Mouse (Mus musculus): ENCODE results near the gene Gm49380.

Gene Gm49380

DNA sequence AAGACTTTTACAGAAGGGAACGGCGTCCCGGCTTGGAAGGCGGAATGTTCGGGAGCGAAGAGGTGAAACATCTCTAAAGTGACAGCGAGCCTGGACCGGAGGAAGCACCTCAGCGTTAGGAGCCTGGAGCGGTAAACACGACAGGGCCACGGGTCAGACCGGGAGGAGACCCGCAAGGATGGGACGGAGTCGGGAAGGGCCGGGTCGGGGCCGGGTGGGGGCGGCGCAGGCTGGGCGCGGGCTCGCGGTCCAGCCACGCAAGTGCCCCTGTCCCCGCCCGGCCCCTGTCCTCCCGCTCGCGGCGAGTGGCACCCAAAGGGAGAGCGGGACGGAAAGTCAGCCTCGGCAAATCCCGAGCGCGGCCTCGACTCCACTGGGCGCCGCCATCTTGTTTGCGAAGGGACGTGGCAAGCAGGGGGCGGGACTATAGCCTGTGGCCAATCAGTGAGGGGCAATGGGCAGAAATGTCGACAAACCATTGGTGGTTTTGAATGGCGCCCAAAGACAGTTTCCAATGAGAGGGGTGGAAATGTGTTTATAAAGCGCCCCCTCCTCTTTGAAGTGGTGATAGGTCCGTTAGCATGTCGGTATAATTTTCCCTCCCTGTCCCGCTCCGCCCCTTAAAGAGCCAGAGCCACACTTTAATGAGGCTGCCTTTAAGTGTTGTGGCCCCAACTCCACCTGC, at the start of gene Gm49380, which contains the start of gene Rnf26:
Gene Gm49380 (minus strand): TSS at position 396 of the 685 bp plus-strand sequence.
Gene Rnf26 (minus strand): TSS at position 413 of the 685 bp plus-strand sequence.
- peak; percentile 98 for DNase-seq (ENCODE audit: low spot score in 2 of 2)

DNA sequence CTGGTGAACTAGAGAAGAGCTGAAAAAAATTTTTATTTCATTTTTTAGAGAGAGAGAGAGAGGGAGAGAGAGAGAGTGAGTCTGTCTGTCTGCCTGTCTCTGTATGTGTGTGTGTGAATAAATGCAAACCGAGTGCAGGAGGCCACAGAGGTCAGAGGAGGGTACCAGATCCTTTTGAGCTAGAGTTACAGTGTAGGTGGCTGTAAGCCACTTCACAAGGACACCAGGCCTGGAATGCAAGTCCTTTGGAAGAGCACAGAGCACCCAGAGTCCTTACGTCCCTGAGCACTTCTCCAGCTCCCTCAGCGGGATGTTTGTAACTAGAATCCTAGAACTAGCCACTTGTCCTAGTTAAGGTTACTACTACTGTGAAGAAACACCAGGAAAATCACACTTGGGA, 46.6 kb upstream of the Gm49380 start:
- no peak for DNase-seq (ENCODE audit: low spot score in 2 of 2)

DNA sequence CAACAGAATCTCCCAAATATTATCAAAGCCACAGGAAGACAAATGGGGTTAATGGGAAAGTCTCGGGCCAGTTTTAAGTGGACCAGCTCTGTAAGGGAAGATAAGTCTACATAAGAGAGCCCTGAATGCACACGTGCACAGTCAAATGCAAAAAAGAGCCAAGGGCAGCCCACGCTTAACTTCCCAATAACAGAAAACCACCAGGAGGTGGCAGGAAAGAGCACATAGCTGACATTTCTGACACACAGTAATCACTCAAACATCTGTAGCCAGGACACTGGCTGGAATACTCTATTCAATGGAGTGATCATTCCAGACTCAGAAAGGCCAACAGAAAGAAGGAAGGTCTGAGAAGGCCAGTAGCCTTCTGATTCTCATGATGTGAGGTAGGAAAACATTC, 34.0 kb upstream of the Gm49380 start:
- DNase-seq (ENCODE audit: low spot score in 2 of 2): no peak

GRCm38 (mm10) chr9:44144718-44145060, 31.4 kb upstream of the Gm49380 start:
- DNase-seq (ENCODE audit: low spot score in 2 of 2): no peak

GRCm38 (mm10) chr9:44144023-44144717, 30.9 kb upstream of the Gm49380 start:
- DNase-seq (ENCODE audit: low spot score in 2 of 2): no peak

- no peak for DNase-seq (ENCODE audit: low spot score in 2 of 2)
Observed at GRCm38 (mm10) chr9:44143421-44143820, 30.1 kb upstream of the Gm49380 start.

DNA sequence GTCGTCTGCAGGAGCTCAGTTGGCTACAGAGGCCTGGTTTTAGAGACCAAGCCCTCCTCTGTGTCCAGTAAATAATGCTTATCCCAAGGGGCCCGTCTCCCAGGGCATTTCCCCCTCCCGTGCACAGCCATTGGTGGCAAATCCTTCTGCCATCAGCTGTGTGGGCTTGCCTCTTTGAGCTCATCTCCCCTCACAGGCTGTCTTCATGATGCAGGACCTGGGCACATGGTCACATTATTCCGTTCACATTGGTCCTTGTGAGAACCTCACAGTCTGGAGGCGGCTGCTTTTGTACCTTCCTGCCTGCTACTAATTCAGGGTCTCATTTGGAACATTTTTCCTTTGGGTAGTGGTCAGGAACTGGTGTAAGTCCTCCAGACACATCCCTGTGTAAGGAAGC, 28.7 kb upstream of the Gm49380 start:
- DNase-seq (ENCODE audit: low spot score in 2 of 2): no peak

DNA sequence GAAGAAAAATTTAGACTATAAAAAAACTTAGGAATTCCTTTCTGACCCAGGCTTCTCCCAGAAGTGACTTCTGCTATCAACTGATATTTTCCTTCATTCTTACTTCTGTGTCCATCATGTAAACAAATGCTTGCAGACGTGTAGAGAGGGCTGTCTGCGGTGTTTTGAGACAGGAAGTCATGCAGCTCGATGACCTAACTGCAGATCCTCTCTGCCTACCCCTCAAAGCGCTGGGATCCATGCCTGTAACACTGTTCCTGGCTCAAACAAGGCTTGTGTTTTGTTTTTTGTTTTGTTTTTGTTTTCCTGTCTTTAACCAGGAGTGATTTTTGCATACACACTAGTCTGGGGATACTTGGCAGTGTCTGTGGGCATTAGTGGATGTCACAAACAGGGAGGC, 24.5 kb upstream of the Gm49380 start:
- DNase-seq (ENCODE audit: low spot score in 2 of 2): no peak

DNA sequence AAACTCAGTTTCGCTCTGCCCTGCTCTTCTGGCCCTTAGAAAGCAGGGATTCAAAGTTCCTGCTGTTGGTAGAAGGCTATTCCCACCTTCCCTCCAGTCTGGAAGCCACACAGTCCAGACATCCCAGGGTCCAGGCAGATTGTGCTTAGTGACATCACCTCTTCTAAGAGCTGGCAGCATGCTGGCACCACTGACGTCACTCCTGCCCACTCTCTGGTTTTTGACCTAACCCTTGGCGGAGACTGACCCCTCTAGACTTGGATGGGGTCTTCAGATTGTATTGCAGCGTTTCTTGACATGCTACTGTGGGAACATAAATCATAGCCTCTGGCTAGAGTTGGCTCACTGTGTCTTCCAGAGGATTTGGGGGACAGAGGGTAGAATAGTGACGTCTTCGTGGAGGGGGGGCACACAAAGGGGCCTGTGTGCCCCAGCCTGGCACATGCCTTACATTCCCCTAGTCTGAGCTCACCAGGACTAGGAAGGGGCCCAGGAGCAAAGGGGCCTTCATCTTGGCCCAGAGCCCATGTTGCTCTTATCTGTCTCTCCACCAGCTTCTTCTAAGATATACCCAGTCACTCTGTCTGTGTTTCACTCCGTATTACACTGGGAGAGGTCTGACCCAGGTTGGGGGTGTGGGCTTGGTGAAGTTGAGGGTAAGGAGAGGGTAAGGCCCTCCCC, 22.6 kb upstream of the Gm49380 start:
- DNase-seq (ENCODE audit: low spot score in 2 of 2): no peak

DNA sequence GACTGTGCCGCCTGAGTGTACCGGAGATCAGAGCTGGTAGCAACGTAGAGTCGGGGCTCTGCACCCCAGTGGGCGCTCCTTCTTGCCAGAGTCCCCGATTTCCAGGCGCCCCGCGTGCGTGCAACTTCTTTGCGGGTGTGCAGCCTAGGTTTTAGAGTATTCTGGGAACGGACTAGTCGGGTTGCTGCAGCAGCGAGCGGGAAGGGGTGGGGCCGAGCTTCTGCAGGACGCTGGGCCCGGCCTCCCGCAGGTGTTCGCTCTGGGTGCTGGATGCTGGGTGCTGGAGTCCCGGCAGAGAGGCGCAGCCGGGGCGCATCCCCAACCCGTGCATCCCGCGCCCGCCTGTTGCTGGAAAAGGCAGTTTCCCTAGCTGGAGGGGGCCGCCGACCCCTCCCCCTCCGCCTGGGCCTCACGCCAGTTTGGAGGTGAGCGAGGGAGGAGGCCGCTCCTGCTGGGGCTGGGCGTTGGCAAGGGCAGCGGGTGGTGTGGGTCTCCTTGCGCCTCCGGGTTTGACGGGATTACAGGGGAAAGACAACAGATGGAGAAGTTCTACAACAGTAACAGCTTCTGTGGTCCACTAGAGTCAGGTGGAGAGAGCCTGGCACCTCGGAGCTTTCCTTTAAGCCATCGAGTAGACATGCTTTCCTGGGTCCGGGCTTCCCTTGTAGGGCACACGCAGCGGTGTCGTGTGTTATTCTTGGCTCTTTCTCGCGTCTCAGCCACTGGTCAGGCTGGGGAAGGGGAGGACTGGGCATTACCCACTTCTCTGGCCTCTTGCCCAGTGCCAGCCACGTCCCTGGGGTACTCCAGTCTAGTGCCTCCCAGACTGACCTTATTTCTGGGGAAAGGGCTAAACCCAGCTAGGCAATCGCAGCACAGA, 21.8 kb upstream of the Gm49380 start:
- no peak for DNase-seq (ENCODE audit: low spot score in 2 of 2)

DNA sequence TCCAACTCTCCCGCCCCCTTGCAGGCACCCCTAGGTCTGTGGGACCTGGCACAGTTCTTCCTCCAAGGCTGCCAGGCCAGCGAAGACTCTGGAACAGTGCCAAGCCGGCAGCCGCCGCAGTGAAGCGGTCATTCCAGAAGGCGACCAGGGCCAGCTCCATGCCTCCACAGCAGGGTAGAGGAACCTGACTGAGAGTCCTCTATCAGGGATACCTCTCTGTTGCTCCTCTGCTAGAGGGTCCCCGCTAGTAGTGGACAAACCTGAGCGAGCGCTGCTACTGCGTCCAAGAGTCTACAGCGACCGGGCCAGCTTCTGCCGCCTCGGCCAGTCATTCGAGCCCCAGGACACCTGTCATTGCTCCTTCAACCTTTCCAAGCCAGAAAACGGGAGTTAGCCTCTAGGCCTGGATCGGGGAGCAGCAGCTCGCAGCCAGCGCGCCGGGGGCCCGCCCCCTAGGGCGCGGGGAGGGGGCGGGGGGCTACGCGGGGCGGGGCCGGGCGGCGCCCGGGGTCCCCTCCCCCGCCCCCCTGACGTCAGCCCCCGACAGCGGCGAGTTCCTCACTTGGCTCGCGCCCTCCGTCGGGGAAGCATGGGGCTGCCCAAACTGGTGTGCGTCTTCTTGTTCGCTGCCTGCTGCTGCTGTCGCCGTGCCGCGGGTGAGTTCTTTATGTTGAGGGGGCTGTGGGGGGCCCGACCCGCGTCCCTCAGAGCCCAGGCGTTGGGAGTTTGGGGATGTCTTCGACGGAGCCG, 21.0 kb upstream of the Gm49380 start, which contains the start of gene Mcam:
Gene Mcam (plus strand): TSS at position 369 of the 750 bp plus-strand sequence.
- peak in 1 of 2 experiments; percentile 75 for DNase-seq (ENCODE audit: low spot score in 2 of 2)

DNA sequence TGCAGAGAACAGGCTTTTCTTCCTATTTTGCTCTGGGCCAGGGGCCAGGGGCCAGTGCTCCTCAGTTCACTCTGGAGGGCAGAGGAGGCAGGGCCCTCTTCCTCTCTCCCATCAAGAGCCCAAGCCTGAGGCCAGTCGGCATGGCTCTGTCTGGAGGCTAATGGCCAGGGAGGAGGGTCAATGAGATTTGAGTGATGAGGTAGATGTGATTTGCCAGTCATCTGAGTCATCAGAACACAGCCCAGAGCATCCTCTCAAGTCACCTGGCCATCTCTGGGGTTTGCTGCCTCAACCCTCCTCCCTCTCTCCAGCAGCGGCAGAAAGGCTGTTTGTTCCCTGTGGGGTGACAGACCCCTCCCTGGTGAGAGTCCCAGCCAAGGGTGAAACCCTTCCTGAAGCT, 20.0 kb upstream of the Gm49380 start:
- no peak for DNase-seq (ENCODE audit: low spot score in 2 of 2)

DNA sequence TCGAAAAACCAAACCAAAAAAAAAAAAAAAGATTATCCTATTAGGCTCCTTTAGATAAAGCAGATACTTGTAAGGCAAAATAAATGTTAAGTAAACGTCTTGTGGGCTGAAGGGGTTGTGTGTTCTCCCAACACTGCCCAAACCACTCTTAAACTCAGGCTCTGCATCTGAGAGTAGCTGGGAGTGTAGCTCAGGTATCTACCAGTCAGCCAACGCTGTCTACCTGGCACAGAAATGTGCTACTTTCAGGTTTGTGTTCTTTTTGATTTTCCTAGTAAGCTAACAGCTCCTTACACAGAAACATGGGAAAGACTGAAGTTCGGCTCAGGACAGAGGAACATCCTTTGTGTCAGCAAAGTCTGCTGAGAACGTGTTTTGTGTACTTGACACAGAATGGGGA, 18.9 kb upstream of the Gm49380 start:
- no peak for DNase-seq (ENCODE audit: low spot score in 2 of 2)

GRCm38 (mm10) chr9:44131276-44131590, 17.9 kb upstream of the Gm49380 start:
- no peak for DNase-seq (ENCODE audit: low spot score in 2 of 2)

DNA sequence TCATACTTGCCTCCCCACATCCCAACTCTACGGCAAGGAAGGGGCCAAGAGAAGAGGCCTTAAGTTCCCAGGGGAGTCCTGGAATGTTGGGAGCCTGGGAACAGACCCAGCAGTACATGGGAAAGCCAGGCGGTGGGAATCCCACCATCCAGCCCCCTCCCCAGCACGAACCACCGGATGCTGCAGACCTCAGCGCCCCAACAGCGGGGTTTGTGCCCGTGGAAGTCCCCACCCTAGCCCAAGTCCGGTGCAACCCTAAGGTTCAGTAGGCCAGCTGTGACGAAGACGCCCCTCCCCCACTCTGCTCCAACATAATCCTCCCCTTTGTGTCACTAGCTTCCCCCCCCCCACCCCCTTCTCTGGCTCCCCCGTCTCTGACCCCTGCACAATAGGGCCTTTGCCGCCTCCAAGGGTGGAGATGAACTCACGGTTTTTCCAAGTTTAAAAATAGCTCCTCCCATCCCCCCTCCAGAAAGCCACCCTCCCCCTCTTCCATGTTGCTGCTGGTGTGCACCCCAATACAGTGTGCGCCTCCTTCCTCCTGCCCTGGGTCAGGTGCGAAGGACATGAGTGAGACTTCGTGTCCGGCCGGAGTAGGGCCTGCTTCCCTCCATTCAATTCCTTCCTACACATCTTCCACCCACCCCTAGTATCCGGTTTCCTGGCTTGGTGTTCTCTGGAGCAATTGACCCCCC, 17.4 kb upstream of the Gm49380 start:
- DNase-seq (ENCODE audit: low spot score in 2 of 2): no peak

DNA sequence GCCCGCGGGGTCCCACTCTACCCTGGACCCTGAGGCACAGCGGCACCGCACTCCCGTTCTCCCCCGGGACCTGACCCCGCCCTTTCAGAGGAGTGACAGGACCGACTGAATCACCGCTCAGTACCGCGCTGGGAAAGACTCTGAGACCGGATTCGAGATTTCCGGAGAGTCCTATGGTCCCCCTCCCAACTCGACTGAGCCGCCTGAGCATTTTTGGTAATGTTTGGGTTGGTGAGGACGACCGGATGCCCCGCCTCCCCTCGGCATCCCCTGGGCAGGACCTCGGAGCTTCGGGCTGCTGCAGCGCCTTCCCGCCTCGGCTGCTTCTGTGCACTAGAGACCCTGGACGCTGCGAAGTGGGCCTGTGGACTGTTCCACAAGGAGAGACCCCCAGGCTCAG, 16.7 kb upstream of the Gm49380 start:
- DNase-seq (ENCODE audit: low spot score in 2 of 2): no peak

GRCm38 (mm10) chr9:44129633-44130032, 16.3 kb upstream of the Gm49380 start:
- DNase-seq (ENCODE audit: low spot score in 2 of 2): no peak

DNA sequence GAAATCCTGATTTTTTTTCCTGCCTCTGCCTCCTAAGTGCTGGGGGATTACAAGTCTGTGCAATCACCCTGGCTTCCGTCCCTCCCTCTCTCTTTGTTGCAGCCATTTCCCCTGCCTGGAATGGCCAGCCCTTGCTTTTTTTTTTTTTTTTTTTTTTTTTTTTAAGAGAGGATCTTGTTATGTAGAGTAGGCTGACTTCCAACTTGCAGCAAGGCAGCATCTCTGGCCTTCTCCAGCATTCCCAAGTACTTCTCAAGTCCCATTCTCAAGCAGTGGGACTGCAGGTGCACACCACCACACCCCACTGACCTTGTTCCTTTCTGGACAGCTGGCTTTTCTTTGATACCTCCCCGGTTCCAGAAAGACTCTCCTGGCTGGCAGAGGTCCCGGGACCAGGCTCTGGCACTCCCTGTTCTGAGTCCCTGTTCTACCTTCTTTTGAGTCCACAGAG, 14.1 kb upstream of the Gm49380 start:
- DNase-seq (ENCODE audit: low spot score in 2 of 2): no peak

DNA sequence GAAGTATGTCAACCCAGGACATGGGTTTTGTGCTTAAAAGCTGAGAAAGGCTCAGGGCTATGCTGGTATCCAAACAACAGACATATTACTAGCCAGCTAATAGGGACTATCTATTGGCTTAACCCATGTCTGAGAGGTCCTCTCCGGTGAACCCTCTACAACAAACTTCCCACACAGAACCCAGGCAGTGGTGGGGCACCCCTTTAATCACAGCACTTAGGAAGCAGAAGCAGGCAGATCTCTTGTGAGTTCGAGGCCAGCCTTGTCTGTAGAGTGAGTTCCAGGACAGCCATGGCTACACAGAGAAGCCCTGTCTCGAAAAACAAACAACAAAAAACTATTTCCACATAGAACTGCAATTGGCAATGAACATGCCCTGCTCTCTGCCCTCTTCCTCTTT, 13.4 kb upstream of the Gm49380 start:
- no peak for DNase-seq (ENCODE audit: low spot score in 2 of 2)

GRCm38 (mm10) chr9:44125546-44126428, 12.5 kb upstream of the Gm49380 start:
- peak; percentile 92 to 94 for DNase-seq (ENCODE audit: low spot score in 2 of 2)
